Mouse (Mus musculus): ENCODE results near the gene Inpp5d.

GRCm38 (mm10) chr1:87729850-87730249, 109.7 kb downstream of the Inpp5d start:
- TF ChIP-seq CTCF (IDR thresholded peaks at IDR 0.05; ENCODE audit: borderline replicate concordance, control insufficient read depth, extremely low read depth, insufficient read depth, low read length, poor library complexity), result no peak
- no peak for TF ChIP-seq POLR2A (IDR thresholded peaks at IDR 0.05; ENCODE audit: control insufficient read depth, extremely low read depth, insufficient read depth, low read length, poor library complexity)
